Mouse (Mus musculus): ENCODE measurements around the gene Scgb3a1.

- TF ChIP-seq MAX (IDR thresholded peaks at IDR 0.05): no peak
- TF ChIP-seq CTCF (IDR thresholded peaks at IDR 0.05; ENCODE audit: control insufficient read depth, insufficient read depth, insufficient read length): no peak
- TF ChIP-seq USF1 (IDR thresholded peaks at IDR 0.05; ENCODE audit: low read depth): no peak
Observed at GRCm38 (mm10) chr11:49618476-49618875, 44.9 kb upstream of the Scgb3a1 start.

Data from C2C12 (cell line).